Mouse (Mus musculus): ENCODE results near the gene Stambp.

- TF ChIP-seq CTCF (IDR thresholded peaks at IDR 0.05; ENCODE audit: low read depth) (peak; percentile 69), EP300 (optimal IDR thresholded peaks at IDR 0.05) (no peak)
Observed at GRCm38 (mm10) chr6:83510210-83510609, 62.3 kb downstream of the Stambp start.
